Mouse (Mus musculus) kidney, adult 2 months (tissue): ENCODE measurements at regions not wholly inside any gene's neighbourhood (a gene's known extent, or its start where the extent isn't known, plus 50 kb on each side); places are given as distances from the start of the nearest gene placed in this dataset.
A peak's percentile ranks its signal among the peaks of the same experiment; 100 is the strongest.

Source experiments
- DNase-seq: peaks from one replicate; pipeline ENCODE4 v3.0.0; 2021
- H3K27ac ChIP-seq: fragments of 200-500 bp; 2 replicates; pipeline ENCODE4 v1.5.1; 2012; ENCODE audit warnings: low read depth, low read length, control low read depth, inconsistent platforms; ENCODE audit not compliant: insufficient read depth
- H3K27me3 ChIP-seq: fragments of 200-500 bp; replicated peaks from 2 replicates; pipeline ENCODE4 v1.6.1; 2012; ENCODE audit warnings: mild to moderate bottlenecking, moderate library complexity, low read length, inconsistent platforms; ENCODE audit not compliant: control insufficient read depth, insufficient read depth
- H3K36me3 ChIP-seq: fragments of 200-500 bp; 2 replicates; pipeline ENCODE4 v1.6.1; 2012; ENCODE audit warnings: mild to moderate bottlenecking, moderate library complexity, low read length, inconsistent platforms; ENCODE audit not compliant: control insufficient read depth, insufficient read depth
- H3K4me1 ChIP-seq: fragments of 200-500 bp; 2 replicates; pipeline ENCODE4 v1.6.1; 2011; ENCODE audit warnings: low read length; ENCODE audit not compliant: control insufficient read depth, insufficient read depth
- H3K4me3 ChIP-seq: fragments of 200-500 bp; 2 replicates; pipeline ENCODE4 v1.5.1; 2011; ENCODE audit warnings: mild to moderate bottlenecking, low read depth, low read length, control low read depth; ENCODE audit not compliant: insufficient read depth
- CTCF ChIP-seq: fragments of 200-500 bp; conservative IDR thresholded peaks from 2 replicates; pipeline ENCODE4 v1.5.1; 2011; ENCODE audit warnings: low read depth, mild to moderate bottlenecking, control low read depth, low read length, moderate library complexity, mixed read lengths; ENCODE audit not compliant: insufficient read depth, insufficient read length
- POLR2A ChIP-seq: fragments of 200-500 bp; IDR thresholded peaks from one replicate; pipeline ENCODE4 v1.6.1; 2011; ENCODE audit warnings: low read depth, low read length, control low read depth
- WGBS: fragments of 180-500 bp; shearing (Covaris S2); methylation state at CpG from one replicate; pipeline ENCODE4 v1.1.7; 2018; 5-methylcytosine and 5-hydroxymethylcytosine counted together

DNA sequence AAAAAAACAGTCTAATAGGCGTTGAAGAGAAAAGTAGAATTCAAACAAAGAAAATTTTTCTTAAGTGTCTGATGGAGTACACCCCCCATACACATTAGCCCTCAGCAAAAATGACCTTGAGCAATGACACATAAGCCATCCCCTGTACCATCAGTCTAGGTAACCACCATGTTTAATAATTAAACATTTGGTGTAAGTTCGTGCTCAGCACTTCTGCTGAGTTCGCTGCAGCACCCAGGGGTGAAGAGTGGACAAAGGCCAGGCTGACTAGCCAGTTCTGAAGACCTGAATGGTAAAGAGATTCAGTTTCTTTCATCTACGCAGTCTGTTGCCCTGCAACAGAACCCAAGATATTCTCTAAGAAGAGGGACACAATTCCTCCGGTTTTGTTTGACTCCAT is 572.3 kb upstream of the Nox3 start:
- Histone ChIP-seq H3K36me3 (no peaks in the 10 kb centered on the region), H3K4me1 (peaks cover 17% of the 10 kb centered on the region; the same call in 1 of the 2 replicates), H3K27ac (peak overlapping the region; percentile 45; the same call in 1 of the 2 replicates), H3K27me3 (no peaks in the 10 kb centered on the region), H3K4me3 (no peak overlapping the region)
- peak; percentile 81 for DNase-seq
- TF ChIP-seq POLR2A: no peak
- no peak for TF ChIP-seq CTCF
- WGBS: 46% methylated on average over 5 of the region's 5 CpGs

DNA sequence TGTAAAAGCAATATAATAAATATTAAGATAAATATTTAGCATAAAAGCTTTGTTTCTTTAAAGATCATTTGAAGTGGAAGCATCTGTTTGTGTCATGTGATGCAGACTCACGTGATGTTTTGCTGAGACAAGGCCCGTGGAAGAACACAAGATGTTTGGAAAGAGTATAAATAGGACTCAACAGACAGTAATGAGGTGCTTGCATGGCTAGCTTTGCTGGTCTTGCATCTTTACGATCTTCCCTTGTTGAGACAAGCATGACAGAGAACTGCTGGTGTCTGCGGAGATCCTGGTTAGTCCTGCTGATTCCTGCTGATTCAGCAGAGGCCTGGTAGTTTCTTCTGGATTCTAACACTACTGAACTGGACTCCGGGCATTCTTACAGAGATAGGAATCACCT is 576.4 kb upstream of the Nox3 start:
- H3K4me1 ChIP-seq: peaks cover 10% of the 10 kb centered on the region; the same call in 1 of the 2 replicates
- no peak overlapping the region for H3K27ac ChIP-seq
- H3K27me3 ChIP-seq: no peaks in the 10 kb centered on the region
- 65% methylated on average over 5 of the region's 5 CpGs for WGBS
- TF ChIP-seq CTCF: no peak
- TF ChIP-seq POLR2A: no peak
- H3K36me3 ChIP-seq: no peaks in the 10 kb centered on the region
- H3K4me3 ChIP-seq: no peak overlapping the region
- peak; percentile 9 for DNase-seq

DNA sequence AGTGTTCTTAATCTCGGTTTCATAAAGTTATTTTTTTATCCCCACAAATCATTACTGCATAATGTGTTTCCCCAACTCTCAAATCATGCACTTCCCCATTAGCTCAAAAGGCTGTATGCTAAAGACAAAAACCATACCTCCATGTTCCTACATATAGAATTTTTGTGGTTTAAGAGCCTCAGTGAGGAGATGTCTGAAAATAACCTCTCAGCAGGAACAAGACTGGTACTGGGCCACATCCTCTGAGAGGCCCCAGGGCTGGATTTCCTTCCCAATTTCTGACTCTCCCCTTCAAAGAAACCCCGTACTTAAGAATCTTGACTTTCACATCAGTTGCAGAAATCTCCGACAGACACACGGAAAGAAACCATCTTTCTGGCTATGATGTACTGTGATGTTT is 580.7 kb upstream of the Nox3 start:
- Histone ChIP-seq H3K4me3 (no peak overlapping the region), H3K27ac (no peak overlapping the region), H3K27me3 (no peaks in the 10 kb centered on the region), H3K36me3 (no peaks in the 10 kb centered on the region), H3K4me1 (no peaks in the 10 kb centered on the region)
- no peak for DNase-seq
- WGBS: 83% methylated on average over 4 of the region's 4 CpGs
- no peak for TF ChIP-seq CTCF
- no peak for TF ChIP-seq POLR2A

DNA sequence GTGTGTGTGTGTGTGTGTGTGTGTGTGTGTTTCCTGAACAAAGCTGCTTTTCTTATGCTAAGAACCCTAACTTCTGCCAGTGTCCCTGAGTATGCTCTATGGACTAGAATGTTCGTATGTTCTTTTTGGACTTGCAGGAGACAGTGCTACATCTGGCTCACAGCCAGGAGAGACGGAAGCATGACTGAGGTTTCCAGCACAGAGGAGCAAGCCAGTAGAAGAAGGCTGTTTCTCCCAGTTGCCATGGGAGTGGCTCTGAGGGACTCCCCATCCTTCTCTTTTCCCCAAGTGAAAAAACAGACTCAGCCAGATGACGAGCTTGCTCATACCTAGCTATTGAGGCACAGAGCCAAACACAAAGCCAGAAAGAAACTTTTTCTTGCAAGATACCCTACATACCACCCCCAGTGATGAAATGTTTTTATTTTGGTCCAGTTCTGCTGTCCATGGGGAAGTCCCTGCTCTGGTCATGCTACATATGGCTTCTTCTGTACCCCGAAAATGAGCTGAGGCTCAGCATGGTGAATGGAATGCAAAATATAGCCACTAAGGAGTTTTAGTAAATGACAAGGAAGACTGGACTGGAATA is 582.3 kb upstream of the Nox3 start:
- no peak for DNase-seq

DNA sequence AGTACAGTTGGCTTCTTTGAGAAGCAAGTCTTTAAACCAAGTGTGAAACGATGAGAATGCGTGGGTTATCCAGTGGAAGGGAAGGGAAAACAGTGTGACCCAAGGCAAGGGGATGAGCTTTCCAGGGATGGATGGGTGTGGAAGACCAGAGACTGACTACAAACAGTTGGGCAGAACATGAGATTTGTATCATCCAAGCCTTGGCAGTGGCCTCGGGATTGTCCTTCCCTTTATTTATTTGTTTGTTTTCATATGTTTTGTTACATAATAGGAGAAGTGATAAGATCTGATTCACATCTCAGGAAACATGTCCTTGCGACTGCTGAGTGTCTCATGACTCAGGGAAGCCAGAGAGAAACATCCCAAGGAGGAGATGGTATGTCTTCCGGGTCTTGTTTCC is 585.4 kb upstream of the Nox3 start:
- TF ChIP-seq POLR2A (no peak), CTCF (no peak)
- Histone ChIP-seq H3K27me3 (no peaks in the 10 kb centered on the region), H3K4me3 (no peak overlapping the region), H3K4me1 (no peaks in the 10 kb centered on the region), H3K36me3 (no peaks in the 10 kb centered on the region), H3K27ac (no peak overlapping the region)
- 79% methylated on average over 5 of the region's 5 CpGs for WGBS
- DNase-seq: no peak

More for the DNA sequence above, 582.3 kb upstream of the Nox3 start:
- 64% methylated on average over 4 of the region's 4 CpGs for WGBS
- Histone ChIP-seq H3K27ac (no peak overlapping the region), H3K4me3 (no peak overlapping the region), H3K36me3 (no peaks in the 10 kb centered on the region), H3K27me3 (no peaks in the 10 kb centered on the region), H3K4me1 (no peaks in the 10 kb centered on the region)
- TF ChIP-seq POLR2A (no peak), CTCF (no peak)

DNA sequence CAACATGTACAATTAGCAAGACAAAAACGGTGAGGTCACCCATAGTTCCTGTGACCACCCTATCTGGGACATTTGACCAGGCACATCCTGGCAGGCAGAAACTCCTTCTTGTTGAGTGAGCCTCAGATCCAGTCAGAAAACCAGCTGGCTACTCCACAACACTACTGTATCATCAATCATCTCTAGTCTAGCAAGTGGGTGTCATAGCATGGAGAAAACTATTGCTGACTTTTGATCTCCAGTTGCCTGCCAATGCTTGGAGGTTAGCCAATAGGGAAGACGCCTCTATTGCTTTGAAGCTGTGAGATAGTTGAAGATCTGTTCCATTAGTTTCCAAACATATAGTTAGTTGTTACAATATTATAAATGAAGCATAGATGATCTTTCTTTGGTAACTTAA is 595.4 kb upstream of the Nox3 start:
- TF ChIP-seq POLR2A (no peak), CTCF (no peak)
- WGBS: 61% methylated on average over 2 of the region's 2 CpGs
- Histone ChIP-seq H3K36me3 (no peaks in the 10 kb centered on the region), H3K27me3 (no peaks in the 10 kb centered on the region), H3K4me3 (no peak overlapping the region), H3K27ac (no peak overlapping the region), H3K4me1 (no peaks in the 10 kb centered on the region)
- DNase-seq: peak; percentile 48

DNA sequence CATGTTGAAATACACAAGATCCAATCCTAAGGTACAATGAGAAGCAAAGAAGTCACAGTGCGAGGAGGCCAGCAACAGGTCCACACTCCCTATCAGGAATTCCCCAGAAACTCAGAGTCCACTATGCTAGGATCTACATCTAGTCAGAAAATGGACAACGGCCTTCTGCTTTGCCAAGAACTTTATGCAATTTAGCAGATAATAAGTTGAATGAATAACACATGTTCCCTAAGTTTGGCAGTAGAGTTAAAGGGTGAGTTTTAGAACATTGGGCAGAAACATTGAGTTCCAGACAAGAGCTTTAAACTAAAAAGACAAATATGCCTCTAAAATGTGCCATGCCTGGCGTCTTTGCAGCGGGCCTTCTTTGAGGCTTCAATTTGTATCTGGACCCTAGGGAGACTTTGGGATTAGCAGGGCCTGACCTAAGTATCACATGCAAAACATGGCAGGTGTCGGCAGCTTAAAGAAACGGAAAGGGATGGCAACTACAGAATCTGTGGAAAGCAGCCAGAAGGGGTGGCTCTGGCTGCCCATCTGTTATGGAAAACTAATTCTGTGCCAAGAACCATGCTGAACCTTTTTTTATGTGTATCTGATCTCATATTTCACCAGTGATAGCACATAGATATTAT is 600.6 kb upstream of the Nox3 start:
- H3K27ac ChIP-seq: no peak overlapping the region
- DNase-seq: peak; percentile 40
- 66% methylated on average over 6 of the region's 6 CpGs for WGBS
- peaks cover 4% of the 10 kb centered on the region for H3K4me1 ChIP-seq
- H3K4me3 ChIP-seq: no peak overlapping the region
- H3K27me3 ChIP-seq: no peaks in the 10 kb centered on the region
- no peaks in the 10 kb centered on the region for H3K36me3 ChIP-seq
- no peak for TF ChIP-seq POLR2A
- TF ChIP-seq CTCF: no peak
